Mouse (Mus musculus) CD8-positive naive resting alpha-beta T cell, adult 2 months (primary cell): ENCODE measurements around the gene Galnt16.

ENCODE experiments used
- DNase-seq, 2 experiments: peaks; one replicate each; pipeline ENCODE4 v3.0.0; 2022; ENCODE audit warnings: low read depth in 2 of 2, low spot score in 2 of 2

Gene Galnt16

GRCm38 (mm10) chr12:80530630-80531029 lies 12.6 kb downstream of the Galnt16 start:
- DNase-seq = no peak

DNA sequence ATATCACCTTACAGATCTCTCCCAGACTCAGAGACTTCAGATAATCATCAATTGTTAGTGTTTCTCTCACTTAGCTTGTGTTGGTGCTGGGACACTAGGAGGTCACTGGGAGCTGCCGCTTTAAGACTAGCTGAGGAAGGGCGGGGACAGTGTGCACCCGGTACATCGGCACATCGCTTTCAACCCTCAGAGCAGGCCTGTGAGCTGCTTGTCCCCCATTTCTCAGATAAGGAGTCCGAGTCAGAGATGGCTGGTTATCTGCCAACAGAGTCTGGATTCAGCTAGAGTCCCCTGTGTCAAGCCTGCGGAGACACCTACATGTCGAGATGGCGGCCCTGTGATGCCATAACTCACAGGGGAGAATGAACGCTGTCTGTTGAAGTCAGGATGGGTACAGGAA lies 13.5 kb downstream of the Galnt16 start:
- no peak for DNase-seq

DNA sequence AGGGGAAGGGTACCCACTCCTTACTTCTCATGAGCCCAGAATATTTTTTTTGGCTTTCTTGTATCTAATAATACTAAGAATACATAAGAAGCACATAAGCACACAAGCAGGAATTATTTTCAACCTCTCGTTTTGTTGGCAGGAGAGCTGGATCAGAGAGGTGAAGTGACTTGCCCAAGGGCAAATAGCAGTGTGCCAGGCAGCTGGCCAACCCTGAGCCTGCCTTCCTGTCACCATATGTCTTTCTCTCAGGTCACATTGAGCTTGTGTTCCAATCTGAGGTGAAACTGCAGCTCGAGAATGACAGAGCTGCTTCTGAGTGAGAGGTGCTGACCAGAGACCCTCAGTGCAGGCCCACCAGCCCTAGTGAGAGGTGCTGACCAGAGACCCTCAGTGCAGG lies 15.8 kb downstream of the Galnt16 start:
- DNase-seq = no peak

DNA sequence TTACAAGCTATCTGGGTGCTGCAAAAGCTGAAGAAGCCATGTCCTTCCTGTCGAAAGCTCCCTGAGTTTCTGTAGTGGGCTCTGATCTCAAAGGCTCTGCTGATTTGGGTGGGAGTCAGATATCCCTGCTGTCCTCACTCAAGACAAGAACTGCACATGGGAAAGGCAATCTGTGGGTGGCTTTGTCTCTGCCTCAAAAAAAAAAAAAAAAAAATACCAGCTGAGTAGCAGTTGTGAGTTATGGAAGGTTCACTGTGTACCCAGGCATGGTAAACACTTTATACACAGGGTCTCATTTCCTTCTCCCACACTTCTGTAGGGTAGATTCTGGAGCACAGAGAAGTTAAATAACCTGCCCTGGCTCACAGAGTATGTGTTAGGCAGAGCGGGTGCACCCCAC lies 19.2 kb downstream of the Galnt16 start:
- no peak for DNase-seq

DNA sequence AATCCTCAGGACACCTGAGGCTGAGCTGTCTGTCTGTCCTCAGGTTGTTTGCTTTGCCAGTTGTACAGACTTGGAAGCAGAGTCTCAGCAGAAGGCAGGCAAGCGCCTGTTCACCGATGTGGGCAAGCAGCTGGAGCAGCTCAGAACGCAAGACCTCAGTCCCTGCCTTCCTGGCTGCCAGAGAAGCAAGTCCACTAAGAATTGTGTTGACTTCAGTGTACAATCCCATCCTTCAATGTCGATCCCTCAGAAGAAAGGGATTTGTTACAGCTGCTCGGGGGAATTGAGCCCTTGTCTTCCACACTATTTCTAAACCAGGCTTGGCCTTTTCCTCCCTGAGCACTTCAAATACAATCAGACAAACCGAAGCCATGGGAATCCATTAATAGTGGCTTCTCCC lies 20.2 kb downstream of the Galnt16 start:
- no peak for DNase-seq

- no peak for DNase-seq
Measured at GRCm38 (mm10) chr12:80545310-80545709, 27.2 kb downstream of the Galnt16 start.

DNA sequence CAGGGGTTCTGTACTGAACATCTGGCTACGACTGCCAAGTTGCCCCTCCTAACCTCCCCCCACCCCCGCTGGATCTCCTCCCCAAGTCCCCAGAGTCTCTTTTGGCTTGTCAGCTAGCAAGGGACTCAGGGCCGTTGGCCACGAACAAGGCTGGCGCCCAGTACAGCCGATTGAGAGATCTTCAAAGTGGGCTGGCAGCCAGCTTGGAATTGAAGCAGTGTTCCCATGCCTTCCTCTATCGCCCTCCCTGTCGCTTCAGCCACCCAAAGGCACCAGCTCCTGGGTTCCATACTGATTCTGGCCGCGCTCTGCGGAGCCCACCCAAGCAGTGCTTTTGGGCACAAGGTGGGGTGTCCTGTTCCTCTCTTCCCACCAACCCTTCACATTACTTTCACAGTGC lies 31.6 kb downstream of the Galnt16 start:
- DNase-seq = no peak

GRCm38 (mm10) chr12:80553157-80553556 lies 35.1 kb downstream of the Galnt16 start:
- DNase-seq = no peak

DNA sequence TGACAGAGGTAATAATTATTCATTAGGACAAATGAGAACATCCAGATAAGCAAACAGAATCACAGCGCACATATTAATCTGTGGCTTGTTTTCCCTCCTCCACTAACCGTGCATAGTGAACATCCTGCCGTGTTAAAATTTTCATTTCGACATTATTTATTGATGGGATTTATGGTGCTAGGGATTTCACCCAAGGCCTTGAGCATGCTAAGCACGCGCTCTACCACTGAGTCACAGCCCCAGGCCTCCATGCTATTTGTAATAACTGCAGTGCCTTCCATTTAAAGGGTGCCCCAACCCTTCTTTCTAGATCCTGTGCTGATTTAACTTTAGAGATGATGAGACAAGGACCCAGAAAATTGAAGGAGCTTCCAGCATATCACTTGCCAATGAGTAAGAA lies 36.2 kb downstream of the Galnt16 start:
- no peak for DNase-seq

DNA sequence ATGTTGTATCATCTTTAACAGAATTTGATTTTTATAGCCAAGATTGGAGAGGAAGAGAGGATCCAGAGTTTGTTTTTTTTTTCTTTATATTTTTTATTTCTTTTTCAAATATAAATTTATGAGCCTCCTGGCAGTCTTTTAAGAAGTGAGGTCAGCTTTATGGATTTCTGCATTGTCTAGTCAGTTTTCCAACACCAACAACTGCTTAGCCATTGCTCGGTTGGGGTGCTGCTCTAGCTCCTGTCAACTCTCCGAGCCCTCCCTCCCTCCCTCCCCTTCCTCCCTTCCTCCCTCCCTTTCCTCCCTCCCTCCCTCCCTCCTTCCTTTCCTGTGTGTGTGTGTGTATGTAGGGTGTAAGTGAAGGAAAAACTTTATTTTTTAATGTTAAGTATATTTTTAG lies 43.8 kb downstream of the Galnt16 start:
- no peak for DNase-seq

DNA sequence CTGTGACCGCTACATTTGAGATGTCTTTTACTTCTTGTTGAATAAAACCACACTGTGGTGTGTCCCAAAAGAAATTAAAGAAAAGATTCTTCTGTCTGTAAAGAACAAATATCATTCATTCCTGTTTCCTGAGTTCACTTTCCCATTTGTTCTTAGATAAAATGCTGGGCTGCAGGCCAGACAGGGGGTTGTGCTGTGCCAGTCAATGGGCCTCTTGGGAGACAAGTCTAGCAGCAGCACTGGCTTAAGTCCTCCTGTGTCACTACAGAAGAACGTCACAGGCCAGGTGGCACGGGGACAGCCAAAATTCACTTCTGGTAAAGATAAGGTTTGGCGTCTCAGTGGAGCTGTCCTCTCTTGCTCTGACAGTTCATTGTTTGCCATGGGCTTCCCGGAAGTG lies 44.7 kb downstream of the Galnt16 start:
- no peak for DNase-seq

- no peak for DNase-seq
Measured at GRCm38 (mm10) chr12:80564990-80565389, 46.9 kb downstream of the Galnt16 start.

DNA sequence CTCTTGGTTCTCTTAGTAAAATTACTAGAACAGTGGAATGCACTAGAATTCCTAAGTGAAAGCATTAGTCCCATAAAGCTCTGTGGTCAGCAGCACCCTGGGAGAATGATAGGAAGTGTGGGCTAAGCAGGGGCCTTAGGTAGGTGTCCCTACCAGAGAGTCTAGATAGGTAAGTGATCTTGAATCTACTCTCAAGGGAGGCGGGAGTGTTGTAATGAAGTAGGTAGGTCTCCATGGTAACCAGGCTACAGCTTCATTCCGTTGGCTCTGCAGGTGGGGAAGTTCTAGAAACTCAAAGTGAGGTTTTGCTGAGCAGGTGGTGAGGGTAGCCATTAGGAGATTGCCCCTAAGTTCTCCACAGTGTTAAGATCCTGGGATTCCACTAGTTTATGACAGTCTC lies 47.7 kb downstream of the Galnt16 start:
- no peak for DNase-seq

DNA sequence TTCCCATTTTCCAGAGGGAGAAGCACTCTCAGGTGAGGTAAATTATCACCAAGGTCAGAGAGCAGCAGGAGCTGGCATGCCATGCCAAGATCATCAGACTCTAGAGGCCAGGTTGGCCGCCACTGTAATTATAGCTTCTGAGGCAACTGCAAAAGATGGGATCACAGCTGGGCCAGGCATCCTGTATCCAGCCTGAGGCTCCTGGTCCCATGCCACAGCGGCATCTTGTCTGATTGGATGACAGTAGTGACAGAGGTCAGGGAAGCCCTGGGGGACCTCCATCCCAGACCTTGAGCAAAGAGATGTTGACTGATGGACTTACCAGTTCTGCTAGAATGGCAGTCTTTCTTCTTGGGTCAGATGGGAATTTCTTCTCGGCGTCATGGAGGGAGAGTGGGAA lies 48.4 kb downstream of the Galnt16 start:
- DNase-seq = no peak

DNA sequence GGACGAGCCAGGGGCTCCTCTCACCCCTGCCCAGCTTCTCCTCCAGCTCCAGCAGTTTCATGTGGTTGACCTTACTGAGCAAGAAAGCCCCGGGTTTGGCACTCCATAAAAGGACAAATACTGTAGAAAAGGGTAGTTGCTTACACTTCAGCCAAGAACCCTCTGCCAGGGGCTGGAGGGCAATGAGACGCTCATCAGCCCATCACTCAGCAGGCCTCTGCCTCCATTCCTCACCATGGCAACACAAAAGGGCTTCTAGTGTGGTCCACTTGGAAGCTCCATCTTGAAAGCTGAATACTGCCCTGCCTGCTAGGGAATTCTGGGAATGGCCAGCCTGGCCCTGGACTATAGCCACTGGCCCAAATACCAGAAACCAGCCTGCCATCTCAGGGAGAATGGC lies 49.3 kb downstream of the Galnt16 start:
- no peak for DNase-seq

DNA sequence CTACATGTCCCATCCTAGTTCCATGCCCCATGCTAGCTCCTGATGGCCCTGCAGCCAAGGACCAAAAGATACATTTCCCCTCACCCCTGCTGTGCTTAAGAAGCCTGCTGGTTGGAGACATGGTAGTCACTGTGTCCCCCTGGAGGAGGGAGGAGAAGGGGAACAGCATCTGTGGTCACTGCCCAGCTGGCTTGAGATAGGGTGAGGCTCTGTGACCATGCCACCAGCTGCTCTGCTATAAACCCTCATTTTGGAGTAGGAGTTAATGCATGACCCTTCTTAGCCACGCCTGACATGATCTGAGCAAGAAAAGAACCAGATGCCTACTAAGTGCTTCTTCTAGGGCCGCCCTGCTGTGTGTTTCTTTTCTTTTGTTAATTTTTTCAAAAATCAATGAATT lies 51.5 kb downstream of the Galnt16 start:
- no peak for DNase-seq

DNA sequence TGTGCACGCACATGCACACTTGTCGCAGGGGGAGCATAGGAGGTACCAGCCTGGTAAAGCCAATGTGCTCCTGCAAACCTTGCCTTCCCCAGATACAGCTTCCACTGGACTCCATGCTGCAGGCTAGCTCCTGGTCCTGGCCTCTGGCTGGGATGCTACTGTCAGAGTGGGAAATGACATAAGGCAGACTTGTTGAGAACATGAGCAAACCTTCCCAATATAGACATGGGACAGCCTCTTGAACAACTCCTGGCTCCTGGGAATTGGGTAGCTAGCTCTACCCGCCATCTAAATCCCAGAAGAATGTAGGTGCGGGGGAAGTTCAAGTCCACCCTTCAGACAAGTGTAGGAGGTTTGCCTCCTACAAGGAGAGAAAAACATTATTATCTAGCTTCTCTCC lies 56.2 kb downstream of the Galnt16 start:
- DNase-seq = no peak

GRCm38 (mm10) chr12:80574825-80575371 lies 56.8 kb downstream of the Galnt16 start:
- no peak for DNase-seq

GRCm38 (mm10) chr12:80577049-80577448 lies 59.0 kb downstream of the Galnt16 start:
- peak in 1 of 2 experiments; percentile 28 for DNase-seq

DNA sequence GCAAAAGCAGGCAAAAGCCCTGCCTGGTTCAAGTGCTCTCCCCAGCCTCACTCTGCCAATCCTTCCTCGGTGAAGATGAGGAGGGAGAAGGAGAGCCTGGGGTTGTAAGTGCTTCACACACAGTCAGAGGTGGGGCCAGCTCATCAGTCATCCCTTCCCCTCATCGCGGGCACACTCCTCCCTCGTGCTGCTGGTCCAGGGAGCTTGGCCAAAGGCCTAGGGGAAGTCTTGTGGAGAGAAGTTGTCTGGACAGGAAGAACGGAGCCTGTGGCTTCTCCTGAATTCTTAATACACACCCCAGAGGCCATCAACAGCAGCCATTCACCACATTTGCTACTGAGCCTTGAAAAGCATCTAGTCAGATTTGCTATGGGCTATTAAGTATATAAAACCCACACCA lies 63.3 kb downstream of the Galnt16 start:
- DNase-seq = no peak

DNA sequence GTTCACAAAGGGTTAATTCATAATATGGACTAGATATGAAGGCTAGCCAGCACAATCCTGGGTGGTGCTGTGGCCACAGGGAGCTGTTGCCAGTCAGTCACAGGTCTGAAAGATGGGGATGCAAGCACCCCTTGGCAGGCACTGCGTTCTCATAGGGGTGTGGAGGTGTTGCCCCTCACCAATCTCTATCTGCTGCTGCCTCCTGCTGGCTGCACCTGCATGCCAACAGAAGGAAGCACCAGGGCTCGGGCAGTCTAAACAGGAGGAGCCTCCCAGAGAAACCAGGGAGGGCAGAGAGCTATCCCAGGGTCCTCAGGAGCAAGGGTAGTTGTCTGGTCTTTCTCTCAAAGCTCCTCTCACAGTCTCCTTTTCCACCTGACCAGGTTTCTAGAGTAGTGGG lies 66.9 kb downstream of the Galnt16 start:
- DNase-seq = no peak

- no peak for DNase-seq
Measured at GRCm38 (mm10) chr12:80594141-80594540, 76.1 kb downstream of the Galnt16 start.

GRCm38 (mm10) chr12:80594781-80595180 lies 76.7 kb downstream of the Galnt16 start:
- DNase-seq = no peak

- no peak for DNase-seq
Measured at GRCm38 (mm10) chr12:80595566-80595965, 77.5 kb downstream of the Galnt16 start.
